Mouse (Mus musculus): ENCODE data around the gene Ntrk3. TPM values are rescaled to one million over a fixed set of nuclear protein-coding genes. Genes with fewer than 3 reads are reported as not detected.

Ntrk3 gene
- polyA plus RNA-seq, 1 experiment from 2014 or later, result 7.3 TPM

GRCm38 (mm10) chr7:78528008-78528407 is 209.8 kb downstream of the Ntrk3 start:
- DNase-seq (ENCODE audit: low spot score) (no peak), ATAC-seq (replicated peaks; ENCODE audit: low FRiP score) (no peak)
- Histone ChIP-seq H3K9ac (ENCODE audit: low read length) (no peak overlapping the region), H3K27ac (ENCODE audit: low read depth, low read length) (no peak overlapping the region), H3K4me3 (ENCODE audit: low read depth, low read length) (no peak overlapping the region), H3K9me3 (ENCODE audit: control insufficient read depth, low read length) (no peaks in the 10 kb centered on the region), H3K36me3 (ENCODE audit: control insufficient read depth, insufficient read depth, low read length) (no peaks in the 10 kb centered on the region), H3K27me3 (ENCODE audit: control insufficient read depth, insufficient read depth, low read length) (no peaks in the 10 kb centered on the region), H3K4me2 (ENCODE audit: low read depth, low read length, severe bottlenecking) (no peak overlapping the region), H3K4me1 (replicated peaks; ENCODE audit: control insufficient read depth, insufficient read depth, low read length) (no peaks in the 10 kb centered on the region)
- 76% methylated on average over 3 of the region's 3 CpGs for WGBS

- Histone ChIP-seq H3K4me1 (replicated peaks; ENCODE audit: control insufficient read depth, insufficient read depth, low read length) (no peaks in the 10 kb centered on the region), H3K27ac (ENCODE audit: low read depth, low read length) (no peak overlapping the region), H3K27me3 (ENCODE audit: control insufficient read depth, insufficient read depth, low read length) (no peaks in the 10 kb centered on the region), H3K36me3 (ENCODE audit: control insufficient read depth, insufficient read depth, low read length) (no peaks in the 10 kb centered on the region), H3K4me2 (ENCODE audit: low read depth, low read length, severe bottlenecking) (no peak overlapping the region), H3K4me3 (ENCODE audit: low read depth, low read length) (no peak overlapping the region), H3K9me3 (ENCODE audit: control insufficient read depth, low read length) (no peaks in the 10 kb centered on the region), H3K9ac (ENCODE audit: low read length) (no peak overlapping the region)
- WGBS, result 67% methylated on average over 4 of the region's 4 CpGs
- ATAC-seq (replicated peaks; ENCODE audit: low FRiP score), result no peak
- DNase-seq (ENCODE audit: low spot score), result no peak
These were observed 210.2 kb downstream of the Ntrk3 start for GRCm38 (mm10) chr7:78527564-78527963.

GRCm38 (mm10) chr7:78520243-78520927 is 217.4 kb downstream of the Ntrk3 start:
- WGBS, result 91% methylated on average over 9 of the region's 9 CpGs
- Histone ChIP-seq H3K36me3 (ENCODE audit: control insufficient read depth, insufficient read depth, low read length) (no peaks in the 10 kb centered on the region), H3K4me1 (replicated peaks; ENCODE audit: control insufficient read depth, insufficient read depth, low read length) (no peaks in the 10 kb centered on the region), H3K4me3 (ENCODE audit: low read depth, low read length) (no peak overlapping the region), H3K27me3 (ENCODE audit: control insufficient read depth, insufficient read depth, low read length) (no peaks in the 10 kb centered on the region), H3K9me3 (ENCODE audit: control insufficient read depth, low read length) (no peaks in the 10 kb centered on the region), H3K9ac (ENCODE audit: low read length) (no peak overlapping the region), H3K27ac (ENCODE audit: low read depth, low read length) (no peak overlapping the region), H3K4me2 (ENCODE audit: low read depth, low read length, severe bottlenecking) (no peak overlapping the region)
- no peak for ATAC-seq (replicated peaks; ENCODE audit: low FRiP score)
- DNase-seq (ENCODE audit: low spot score), result no peak

GRCm38 (mm10) chr7:78519689-78520088 is 218.1 kb downstream of the Ntrk3 start:
- no peaks in the 10 kb centered on the region for H3K4me1 ChIP-seq (replicated peaks; ENCODE audit: control insufficient read depth, insufficient read depth, low read length)
- no peak for ATAC-seq (replicated peaks; ENCODE audit: low FRiP score)
- H3K9ac ChIP-seq (ENCODE audit: low read length), result no peak overlapping the region
- no peak overlapping the region for H3K4me2 ChIP-seq (ENCODE audit: low read depth, low read length, severe bottlenecking)
- no peak for DNase-seq (ENCODE audit: low spot score)
- no peak overlapping the region for H3K27ac ChIP-seq (ENCODE audit: low read depth, low read length)
- H3K36me3 ChIP-seq (ENCODE audit: control insufficient read depth, insufficient read depth, low read length), result no peaks in the 10 kb centered on the region
- H3K9me3 ChIP-seq (ENCODE audit: control insufficient read depth, low read length), result no peaks in the 10 kb centered on the region
- 86% methylated on average over 3 of the region's 3 CpGs for WGBS
- no peak overlapping the region for H3K4me3 ChIP-seq (ENCODE audit: low read depth, low read length)
- H3K27me3 ChIP-seq (ENCODE audit: control insufficient read depth, insufficient read depth, low read length), result no peaks in the 10 kb centered on the region

GRCm38 (mm10) chr7:78518760-78519363 is 218.9 kb downstream of the Ntrk3 start:
- no peaks in the 10 kb centered on the region for H3K36me3 ChIP-seq (ENCODE audit: control insufficient read depth, insufficient read depth, low read length)
- no peak overlapping the region for H3K4me2 ChIP-seq (ENCODE audit: low read depth, low read length, severe bottlenecking)
- WGBS, result 90% methylated on average over 5 of the region's 5 CpGs
- ATAC-seq (replicated peaks; ENCODE audit: low FRiP score) (no peak), DNase-seq (ENCODE audit: low spot score) (no peak)
- H3K4me1 ChIP-seq (replicated peaks; ENCODE audit: control insufficient read depth, insufficient read depth, low read length), result no peaks in the 10 kb centered on the region
- no peak overlapping the region for H3K27ac ChIP-seq (ENCODE audit: low read depth, low read length)
- H3K4me3 ChIP-seq (ENCODE audit: low read depth, low read length), result no peak overlapping the region
- no peaks in the 10 kb centered on the region for H3K27me3 ChIP-seq (ENCODE audit: control insufficient read depth, insufficient read depth, low read length)
- H3K9me3 ChIP-seq (ENCODE audit: control insufficient read depth, low read length), result no peaks in the 10 kb centered on the region
- H3K9ac ChIP-seq (ENCODE audit: low read length), result no peak overlapping the region

GRCm38 (mm10) chr7:78515042-78515609 is 222.7 kb downstream of the Ntrk3 start:
- WGBS, result 71% methylated on average over 7 of the region's 7 CpGs
- no peak for DNase-seq (ENCODE audit: low spot score)

GRCm38 (mm10) chr7:78507032-78507611 is 230.7 kb downstream of the Ntrk3 start:
- DNase-seq (ENCODE audit: low spot score) (no peak), ATAC-seq (replicated peaks; ENCODE audit: low FRiP score) (no peak)
- no peaks in the 10 kb centered on the region for H3K27me3 ChIP-seq (ENCODE audit: control insufficient read depth, insufficient read depth, low read length)
- no peaks in the 10 kb centered on the region for H3K9me3 ChIP-seq (ENCODE audit: control insufficient read depth, low read length)
- H3K4me2 ChIP-seq (ENCODE audit: low read depth, low read length, severe bottlenecking), result no peak overlapping the region
- 68% methylated on average over 2 of the region's 2 CpGs for WGBS
- H3K27ac ChIP-seq (ENCODE audit: low read depth, low read length), result no peak overlapping the region
- no peak overlapping the region for H3K4me3 ChIP-seq (ENCODE audit: low read depth, low read length)
- H3K36me3 ChIP-seq (ENCODE audit: control insufficient read depth, insufficient read depth, low read length), result no peaks in the 10 kb centered on the region
- H3K4me1 ChIP-seq (replicated peaks; ENCODE audit: control insufficient read depth, insufficient read depth, low read length), result no peaks in the 10 kb centered on the region
- no peak overlapping the region for H3K9ac ChIP-seq (ENCODE audit: low read length)

More at GRCm38 (mm10) chr7:78515042-78515609, 222.7 kb downstream of the Ntrk3 start:
- Histone ChIP-seq H3K9me3 (ENCODE audit: control insufficient read depth, low read length) (no peaks in the 10 kb centered on the region), H3K4me1 (replicated peaks; ENCODE audit: control insufficient read depth, insufficient read depth, low read length) (no peaks in the 10 kb centered on the region), H3K9ac (ENCODE audit: low read length) (no peak overlapping the region), H3K27ac (ENCODE audit: low read depth, low read length) (no peak overlapping the region), H3K4me3 (ENCODE audit: low read depth, low read length) (no peak overlapping the region), H3K27me3 (ENCODE audit: control insufficient read depth, insufficient read depth, low read length) (no peaks in the 10 kb centered on the region), H3K4me2 (ENCODE audit: low read depth, low read length, severe bottlenecking) (no peak overlapping the region), H3K36me3 (ENCODE audit: control insufficient read depth, insufficient read depth, low read length) (no peaks in the 10 kb centered on the region)
- no peak for ATAC-seq (replicated peaks; ENCODE audit: low FRiP score)

GRCm38 (mm10) chr7:78500863-78501262 is 236.9 kb downstream of the Ntrk3 start:
- Histone ChIP-seq H3K9ac (ENCODE audit: low read length) (no peak overlapping the region), H3K4me3 (ENCODE audit: low read depth, low read length) (no peak overlapping the region), H3K27ac (ENCODE audit: low read depth, low read length) (no peak overlapping the region), H3K36me3 (ENCODE audit: control insufficient read depth, insufficient read depth, low read length) (no peaks in the 10 kb centered on the region), H3K4me2 (ENCODE audit: low read depth, low read length, severe bottlenecking) (no peak overlapping the region), H3K27me3 (ENCODE audit: control insufficient read depth, insufficient read depth, low read length) (no peaks in the 10 kb centered on the region), H3K4me1 (replicated peaks; ENCODE audit: control insufficient read depth, insufficient read depth, low read length) (no peaks in the 10 kb centered on the region), H3K9me3 (ENCODE audit: control insufficient read depth, low read length) (no peaks in the 10 kb centered on the region)
- no peak for ATAC-seq (replicated peaks; ENCODE audit: low FRiP score)
- DNase-seq (ENCODE audit: low spot score), result no peak
- 96% methylated on average over 5 of the region's 5 CpGs for WGBS
